In genomic region chr1:56671241-56671945, GRCm38 (mm10) we compare ENCODE assay signal across 21 mouse cellular contexts. TPM values are rescaled to one million over a fixed set of nuclear protein-coding genes. Genes with fewer than 3 reads are reported as not detected.
DNase-seq lines count a peak whose midpoint lies in the region; ATAC-seq and TF ChIP-seq lines count a peak whose summit lies in the region.
"Had no signal": no experiment of that assay in that cellular context is flagged by ENCODE, and none has a peak within 500 bp of the region (broad histone marks: within the 10 kb centered on the region; RNA-seq: fewer than 3 reads in every experiment).

No protein-coding gene starts in this region.

- intact Hi-C loops in gastrocnemius, postnatal 36 days (cut with DNase I) = no loop called here
- intact Hi-C loops in gastrocnemius, adult 2 months (cut with DNase I) = no loop called here

- no peak overlapping the region for H3K9ac ChIP-seq in hindbrain, embryonic 14.5 days
- H3K9ac ChIP-seq in forebrain, embryonic 11.5 days (ENCODE audit: low read length) = no peak overlapping the region
- H3K9ac ChIP-seq in kidney, embryonic 16.5 days (replicated peaks; ENCODE audit: low read length) = no peak overlapping the region
- H3K9ac ChIP-seq: embryonic facial prominence, embryonic 12.5 days had no signal

- H3K36me3 ChIP-seq in hindbrain, embryonic 14.5 days (replicated peaks; ENCODE audit: control insufficient read depth, insufficient read depth) = no peaks in the 10 kb centered on the region
- H3K36me3 ChIP-seq in hindbrain, embryonic 10.5 days = no peaks in the 10 kb centered on the region
- H3K36me3 ChIP-seq in forebrain, embryonic 11.5 days (ENCODE audit: control insufficient read depth, insufficient read depth, low read length) = no peaks in the 10 kb centered on the region
- no peaks in the 10 kb centered on the region for H3K36me3 ChIP-seq in kidney, embryonic 16.5 days (ENCODE audit: insufficient read depth, low read length)
- H3K36me3 ChIP-seq: embryonic facial prominence, embryonic 12.5 days; midbrain, embryonic 10.5 days had no signal

- no peak overlapping the region for H3K27ac ChIP-seq in hindbrain, embryonic 14.5 days
- no peak overlapping the region for H3K27ac ChIP-seq in hindbrain, embryonic 10.5 days
- no peak overlapping the region for H3K27ac ChIP-seq in forebrain, embryonic 11.5 days (ENCODE audit: low read depth, low read length)
- no peak overlapping the region for H3K27ac ChIP-seq in kidney, embryonic 16.5 days (ENCODE audit: low read length)
- H3K27ac ChIP-seq in gastrocnemius, adult 2 months = no peak overlapping the region
- H3K27ac ChIP-seq: embryonic facial prominence, embryonic 12.5 days; layer of hippocampus, adult 2 months; left cerebral cortex, adult 2 months; midbrain, embryonic 10.5 days had no signal

- peak; percentile 28 for DNase-seq in hindbrain, embryonic 14.5 days (ENCODE audit: low spot score)
- no peak for DNase-seq in hindbrain, embryonic 10.5 days (ENCODE audit: low spot score)
- DNase-seq in brain, embryonic 14.5 days (ENCODE audit: low read depth) = peak; percentile 63
- peak; percentile 58 for DNase-seq in forebrain, embryonic 11.5 days (ENCODE audit: low spot score)
- DNase-seq in gastrocnemius, postnatal 36 days = no peak
- no peak for DNase-seq in gastrocnemius, adult 2 months
- DNase-seq: adrenal gland, adult 2 months; heart, postnatal 10 days; thymus, postnatal 25 days had no signal

- no peak for TF ChIP-seq CTCF in brain, embryonic 14.5 days (IDR thresholded peaks at IDR 0.05; ENCODE audit: borderline replicate concordance, extremely low read depth, insufficient read depth, insufficient read length)
- no peak for TF ChIP-seq CTCF in gastrocnemius, adult 2 months (IDR thresholded peaks at IDR 0.05)

- no peak; the same call in 1 of the 2 replicates for ATAC-seq in hindbrain, embryonic 14.5 days (ENCODE audit: low FRiP score)
- ATAC-seq in forebrain, embryonic 11.5 days (replicated peaks; ENCODE audit: low FRiP score) = peak; percentile 78
- peak; percentile 88 for ATAC-seq in kidney, embryonic 16.5 days (ENCODE audit: low FRiP score, low TSS enrichment)
- ATAC-seq: CD4-positive, CD25-positive, alpha-beta regulatory T cell, adult 4 months had no signal

- H3K4me1 ChIP-seq in hindbrain, embryonic 14.5 days (replicated peaks; ENCODE audit: control insufficient read depth, insufficient read depth, low read length) = 0 out of 2 replicates have a peak, but pooled peaks cover 4% of the 10 kb centered on the region
- peaks cover 6% of the 10 kb centered on the region; the same call in 1 of the 2 replicates for H3K4me1 ChIP-seq in hindbrain, embryonic 10.5 days (replicated peaks)
- H3K4me1 ChIP-seq in forebrain, embryonic 11.5 days (replicated peaks; ENCODE audit: control insufficient read depth, insufficient read depth, low read length) = no peaks in the 10 kb centered on the region
- 0 out of 2 replicates have a peak, but pooled peaks cover 4% of the 10 kb centered on the region for H3K4me1 ChIP-seq in kidney, embryonic 16.5 days (ENCODE audit: insufficient read depth, low read length)

- H3K4me3 ChIP-seq in hindbrain, embryonic 14.5 days (replicated peaks; ENCODE audit: low read length) = no peak overlapping the region
- H3K4me3 ChIP-seq in hindbrain, embryonic 10.5 days = no peak overlapping the region
- H3K4me3 ChIP-seq in forebrain, embryonic 11.5 days (ENCODE audit: low read depth, low read length) = no peak overlapping the region
- no peak overlapping the region for H3K4me3 ChIP-seq in kidney, embryonic 16.5 days (ENCODE audit: low read length)
- H3K4me3 ChIP-seq in gastrocnemius, adult 2 months = no peak overlapping the region
- H3K4me3 ChIP-seq: embryonic facial prominence, embryonic 12.5 days; layer of hippocampus, adult 2 months; left cerebral cortex, adult 2 months; midbrain, embryonic 10.5 days had no signal

- TF ChIP-seq POLR2A in brain, embryonic 14.5 days (IDR thresholded peaks at IDR 0.05; ENCODE audit: borderline replicate concordance, extremely low read depth, insufficient read depth, insufficient read length, poor library complexity, severe bottlenecking) = no peak

- no peak overlapping the region for H3K4me2 ChIP-seq in hindbrain, embryonic 14.5 days (replicated peaks)
- no peak overlapping the region for H3K4me2 ChIP-seq in forebrain, embryonic 11.5 days (ENCODE audit: low read depth, low read length, severe bottlenecking)
- no peak overlapping the region for H3K4me2 ChIP-seq in kidney, embryonic 16.5 days (replicated peaks; ENCODE audit: low read depth, low read length)
- H3K4me2 ChIP-seq: embryonic facial prominence, embryonic 12.5 days had no signal

- H3K9me3 ChIP-seq in hindbrain, embryonic 14.5 days (ENCODE audit: control insufficient read depth, low read length) = no peaks in the 10 kb centered on the region
- H3K9me3 ChIP-seq in hindbrain, embryonic 10.5 days = no peaks in the 10 kb centered on the region
- no peaks in the 10 kb centered on the region for H3K9me3 ChIP-seq in forebrain, embryonic 11.5 days (ENCODE audit: control insufficient read depth, low read length)
- H3K9me3 ChIP-seq in kidney, embryonic 16.5 days (ENCODE audit: low read length) = no peaks in the 10 kb centered on the region
- H3K9me3 ChIP-seq: embryonic facial prominence, embryonic 12.5 days; midbrain, embryonic 10.5 days had no signal

- WGBS in hindbrain, embryonic 14.5 days = 43% methylated on average over 8 of the region's 8 CpGs
- WGBS in hindbrain, embryonic 10.5 days = 45% methylated on average over 8 of the region's 8 CpGs
- WGBS in forebrain, embryonic 11.5 days = 24% methylated on average over 8 of the region's 8 CpGs
- WGBS in kidney, embryonic 16.5 days = 28% methylated on average over 8 of the region's 8 CpGs

- no peaks in the 10 kb centered on the region for H3K27me3 ChIP-seq in hindbrain, embryonic 14.5 days (ENCODE audit: control insufficient read depth, insufficient read depth, low read length)
- no peaks in the 10 kb centered on the region for H3K27me3 ChIP-seq in hindbrain, embryonic 10.5 days (ENCODE audit: insufficient read depth, poor library complexity, severe bottlenecking)
- no peaks in the 10 kb centered on the region for H3K27me3 ChIP-seq in forebrain, embryonic 11.5 days (ENCODE audit: control insufficient read depth, insufficient read depth, low read length)
- no peaks in the 10 kb centered on the region for H3K27me3 ChIP-seq in kidney, embryonic 16.5 days (ENCODE audit: insufficient read depth, low read length)
- H3K27me3 ChIP-seq: embryonic facial prominence, embryonic 12.5 days had no signal

RNA-seq across cellular contexts. Expression of gene Hsfy2, which starts 34.2 kb away (rescaled TPM):
- not detected in 2 replicates for polyA plus RNA-seq in hindbrain, embryonic 14.5 days (2014; fragmentation: Nextera tagmentation; extraction: Ambion mirVana)
- polyA plus RNA-seq in hindbrain, embryonic 10.5 days (2016; fragmentation: Nextera tagmentation; extraction: Ambion mirVana) = not detected in 2 replicates
- polyA plus RNA-seq in brain, embryonic 14.5 days (2012; rRNA removed) = not detected in 2 replicates
- polyA plus RNA-seq in forebrain, embryonic 11.5 days (2014; fragmentation: Nextera tagmentation; extraction: Ambion mirVana) = not detected in 2 replicates
- polyA plus RNA-seq in kidney, embryonic 16.5 days (2015; fragmentation: Nextera tagmentation; extraction: Ambion mirVana) = not detected in 2 replicates
- total RNA-seq in gastrocnemius, postnatal 36 days (2021) = not detected
- not detected for total RNA-seq in gastrocnemius, adult 2 months (2021)
- total RNA-seq: adrenal gland, adult 2 months; gastrocnemius, adult 8-10 months; heart, postnatal 10 days; layer of hippocampus, adult 2 months; left cerebral cortex, adult 2 months; MEL had no signal
- polyA plus RNA-seq: adrenal gland, adult 2 months; CD4-positive, CD25-positive, alpha-beta regulatory T cell, adult 4 months; embryonic facial prominence, embryonic 12.5 days; intestine, embryonic 14.5 days; limb, embryonic 14.5 days; liver, embryonic 16.5 days; midbrain, embryonic 10.5 days; stomach, embryonic 14.5 days had no signal

Comparison
In these comparisons a context has a peak if more than half of its experiments do, and no peak if none do; other contexts are left out.
1. DNase-seq: peak in hindbrain, embryonic 14.5 days (single experiment), brain, embryonic 14.5 days (single experiment) and forebrain, embryonic 11.5 days (single experiment); none in hindbrain, embryonic 10.5 days (single experiment), gastrocnemius, postnatal 36 days (0 of 2) and gastrocnemius, adult 2 months (single experiment).